Mouse (Mus musculus) brain, embryonic 14.5 days (tissue): ENCODE data around the gene Baz1a.

Source experiments
- CTCF ChIP-seq: fragments of 200-500 bp; IDR thresholded peaks from 2 replicates; pipeline ENCODE4 v1.5.1; 2012; ENCODE audit warnings: inconsistent platforms, mild to moderate bottlenecking, moderate library complexity, borderline replicate concordance; ENCODE audit not compliant: insufficient read depth, insufficient read length; ENCODE audit errors: extremely low read depth
- POLR2A ChIP-seq: fragments of 200-500 bp; IDR thresholded peaks from 2 replicates; pipeline ENCODE4 v1.6.1; 2012; ENCODE audit warnings: mild to moderate bottlenecking, inconsistent platforms, borderline replicate concordance; ENCODE audit not compliant: poor library complexity, insufficient read depth, insufficient read length, severe bottlenecking; ENCODE audit errors: extremely low read depth

DNA sequence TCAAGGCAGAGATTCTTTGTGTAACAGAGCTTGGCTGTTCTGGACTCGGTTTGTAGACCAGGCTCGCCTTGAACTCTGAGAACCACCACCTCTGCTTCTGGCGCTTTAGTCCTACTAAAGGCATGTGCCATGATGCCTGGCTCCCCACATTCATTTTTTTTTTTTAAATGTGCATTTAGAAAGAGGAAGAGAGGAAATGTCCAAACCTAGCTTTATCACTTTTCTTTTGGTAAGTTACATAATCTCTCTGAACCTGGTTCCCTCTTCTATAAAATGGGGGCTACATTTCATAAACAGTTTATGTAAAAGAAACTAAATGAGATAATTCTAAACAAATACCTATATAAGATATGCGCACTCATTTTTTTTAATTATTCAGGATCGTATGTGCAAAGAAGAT, 33.2 kb downstream of the Baz1a start:
- TF ChIP-seq CTCF = no peak
- no peak for TF ChIP-seq POLR2A
